Mouse (Mus musculus): Measurements from ENCODE around the gene Nr4a1. TPM values are rescaled to one million over a fixed set of nuclear protein-coding genes. Genes with fewer than 3 reads are reported as not detected.
A peak's percentile ranks its signal among the peaks of the same experiment; 100 is the strongest.

Gene Nr4a1
- polyA plus RNA-seq, 1 experiment from 2014 or later = 7.1 TPM

DNA sequence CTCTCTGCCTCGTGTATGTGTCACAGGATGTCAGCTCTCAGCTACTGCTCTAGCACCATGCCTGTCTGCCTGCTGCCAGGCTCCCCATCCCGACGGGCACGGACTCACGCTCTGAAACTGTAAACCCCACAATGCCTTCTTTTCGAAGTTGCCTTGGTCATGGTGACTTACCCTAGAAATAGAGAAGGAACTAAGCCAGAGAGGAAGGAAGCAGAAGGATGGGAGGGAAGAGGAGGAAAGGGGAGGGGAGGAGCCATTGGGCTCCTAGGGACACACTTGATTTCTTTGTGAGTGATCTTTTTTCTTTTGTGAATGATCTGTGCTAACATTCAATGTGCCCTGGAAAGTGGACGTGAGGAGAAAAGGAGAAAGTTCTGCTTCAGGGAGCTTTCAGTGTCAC, 43.9 kb downstream of the Nr4a1 start:
- WGBS (ENCODE audit: missing documents) = 6% methylated on average over 7 of the region's 7 CpGs
- no peaks in the 10 kb centered on the region for H3K36me3 ChIP-seq (ENCODE audit: inconsistent target)
- H3K4me3 ChIP-seq (ENCODE audit: inconsistent target) = no peak overlapping the region
- peak overlapping the region; percentile 81 for H3K27ac ChIP-seq
- H3K79me2 ChIP-seq (ENCODE audit: inconsistent target) = no peaks in the 10 kb centered on the region

DNA sequence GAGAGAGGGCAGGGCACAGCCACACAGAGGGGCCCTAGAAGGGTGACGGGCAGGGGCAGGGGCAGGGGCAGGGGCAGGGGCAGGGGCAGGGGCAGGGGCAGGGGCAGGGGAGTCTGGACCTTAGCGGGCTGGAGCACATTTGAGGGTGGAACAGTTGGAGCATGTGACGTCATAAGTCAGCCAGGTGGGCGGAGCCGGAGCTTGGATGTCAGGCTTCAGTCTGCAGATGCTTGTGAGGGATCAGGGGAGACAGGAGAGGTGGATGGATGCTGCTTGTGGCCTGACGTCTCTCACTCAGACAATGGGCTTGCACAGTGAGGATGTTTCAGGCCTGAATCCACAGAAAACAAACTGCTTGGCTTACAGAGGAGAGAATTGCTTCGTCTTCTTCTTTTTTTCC, 44.5 kb downstream of the Nr4a1 start:
- no peaks in the 10 kb centered on the region for H3K36me3 ChIP-seq (ENCODE audit: inconsistent target)
- H3K79me2 ChIP-seq (ENCODE audit: inconsistent target) = no peaks in the 10 kb centered on the region
- no peak overlapping the region for H3K4me3 ChIP-seq (ENCODE audit: inconsistent target)
- 28% methylated on average over 7 of the region's 7 CpGs for WGBS (ENCODE audit: missing documents)
- H3K27ac ChIP-seq = peak overlapping the region; percentile 81

DNA sequence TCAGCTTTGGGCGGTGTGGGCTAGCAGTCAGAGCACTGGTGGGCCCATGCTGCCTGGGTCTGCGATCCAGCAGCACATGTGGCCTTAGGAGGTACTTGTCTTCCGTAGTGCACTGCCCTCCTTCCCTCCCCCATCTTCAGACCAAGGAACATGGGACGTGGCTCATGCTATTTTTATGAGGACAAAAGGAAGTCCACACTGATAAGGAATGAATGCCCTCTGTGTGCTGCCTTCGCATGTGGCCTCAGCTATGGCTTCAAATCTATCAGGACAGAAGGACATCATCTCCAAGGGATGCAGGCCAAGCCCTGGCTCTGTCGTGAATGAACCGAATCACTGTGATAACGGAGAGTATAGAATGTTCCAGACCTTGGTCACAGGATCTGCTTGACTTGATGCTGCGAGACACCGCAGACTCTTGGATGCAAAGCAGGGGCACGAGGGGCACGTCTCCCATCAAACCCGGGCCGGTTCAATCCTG, 45.5 kb downstream of the Nr4a1 start:
- Histone ChIP-seq H3K36me3 (ENCODE audit: inconsistent target) (no peaks in the 10 kb centered on the region), H3K27ac (no peak overlapping the region), H3K4me3 (ENCODE audit: inconsistent target) (no peak overlapping the region), H3K79me2 (ENCODE audit: inconsistent target) (no peaks in the 10 kb centered on the region)
- 92% methylated on average over 12 of the region's 14 CpGs for WGBS (ENCODE audit: missing documents)

DNA sequence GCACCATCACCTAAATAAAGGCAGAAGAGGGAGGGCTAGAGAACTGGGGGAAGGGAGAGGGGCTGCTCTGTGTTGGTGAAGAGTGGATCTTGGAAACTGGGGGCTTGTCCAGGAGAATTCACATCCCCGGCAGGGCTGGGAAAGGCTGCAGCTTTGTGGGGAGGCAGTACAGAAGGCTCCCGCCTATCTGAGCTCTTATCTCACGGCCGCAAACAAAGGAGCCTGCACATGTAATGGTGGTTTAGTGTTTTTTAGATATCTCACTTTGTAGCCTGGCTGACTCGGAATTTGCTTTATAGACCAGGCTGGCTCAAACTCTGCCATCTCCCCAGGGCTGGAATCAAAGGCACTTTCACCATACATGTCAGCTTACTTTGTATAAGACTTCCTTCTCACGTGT, 46.1 kb downstream of the Nr4a1 start:
- Histone ChIP-seq H3K27ac (no peak overlapping the region), H3K36me3 (ENCODE audit: inconsistent target) (no peaks in the 10 kb centered on the region), H3K79me2 (ENCODE audit: inconsistent target) (no peaks in the 10 kb centered on the region), H3K4me3 (ENCODE audit: inconsistent target) (no peak overlapping the region)
- WGBS (ENCODE audit: missing documents) = 89% methylated on average over 6 of the region's 6 CpGs

DNA sequence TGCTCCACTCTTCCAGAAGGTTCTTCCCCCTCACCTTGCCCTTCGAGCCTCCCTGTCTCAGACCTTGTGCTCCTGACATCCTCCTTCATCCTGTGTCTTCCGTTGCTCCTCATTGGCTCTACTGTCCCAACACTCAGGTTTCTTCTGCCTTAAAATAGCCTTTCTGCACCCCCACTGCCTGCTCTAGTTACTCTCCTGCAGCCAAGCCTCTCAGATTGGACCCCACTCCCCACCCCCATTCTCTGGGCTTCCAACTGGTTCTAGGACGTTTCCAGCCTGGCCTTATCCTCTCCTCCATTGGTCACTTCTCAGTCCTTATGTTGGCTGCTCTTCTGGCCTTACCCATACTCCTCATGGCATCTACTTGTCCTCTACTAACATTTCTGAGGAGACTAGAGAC, 48.1 kb downstream of the Nr4a1 start:
- WGBS (ENCODE audit: missing documents) = 100% methylated on average over 3 of the region's 3 CpGs
- no peak overlapping the region for H3K4me3 ChIP-seq (ENCODE audit: inconsistent target)
- H3K27ac ChIP-seq = no peak overlapping the region
- H3K79me2 ChIP-seq (ENCODE audit: inconsistent target) = no peaks in the 10 kb centered on the region
- no peaks in the 10 kb centered on the region for H3K36me3 ChIP-seq (ENCODE audit: inconsistent target)

DNA sequence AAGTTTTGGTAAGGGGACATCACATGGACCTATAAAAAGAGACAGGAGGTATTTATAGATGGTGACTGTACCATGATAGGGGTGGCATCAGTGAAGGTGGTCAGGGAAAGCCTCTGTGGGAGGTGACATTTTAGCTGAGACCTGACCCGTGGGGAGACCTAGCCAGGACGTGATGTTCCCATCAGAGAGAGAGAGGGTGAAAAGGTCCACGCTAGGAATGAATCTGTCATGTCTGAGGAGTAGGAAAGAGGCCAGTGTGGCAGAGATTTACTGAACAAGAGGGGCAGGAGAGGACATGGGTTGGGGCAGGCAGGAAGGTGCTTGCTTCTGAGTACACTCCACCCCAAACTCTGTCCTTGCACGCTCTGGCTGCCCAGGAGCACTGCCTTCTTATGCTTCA, 49.8 kb downstream of the Nr4a1 start:
- Histone ChIP-seq H3K4me3 (ENCODE audit: inconsistent target) (no peak overlapping the region), H3K27ac (no peak overlapping the region)
- 95% methylated on average over 4 of the region's 4 CpGs for WGBS (ENCODE audit: missing documents)

DNA sequence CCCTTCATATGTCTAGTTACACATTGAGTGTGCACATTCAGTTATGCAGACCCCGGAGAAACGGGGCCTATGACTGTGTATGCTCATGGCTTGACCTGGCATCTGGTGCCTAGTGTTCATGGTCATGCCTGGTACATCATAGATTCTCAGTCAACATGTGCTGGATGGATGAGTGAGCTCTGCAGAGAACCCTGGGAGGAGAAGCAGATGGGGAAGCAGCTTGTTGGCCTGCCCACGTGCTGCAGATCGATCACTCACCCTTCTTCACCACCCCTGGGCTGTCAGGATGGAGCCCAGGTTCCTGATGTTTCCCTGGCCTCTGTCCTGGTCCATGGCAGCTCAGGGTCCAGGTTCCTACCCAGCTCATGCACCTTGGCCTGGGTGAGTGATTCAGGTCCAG, 52.4 kb downstream of the Nr4a1 start:
- no peak overlapping the region for H3K4me3 ChIP-seq (ENCODE audit: inconsistent target)
- WGBS (ENCODE audit: missing documents) = 84% methylated on average over 4 of the region's 4 CpGs
- no peak overlapping the region for H3K27ac ChIP-seq
- H3K36me3 ChIP-seq (ENCODE audit: inconsistent target) = no peaks in the 10 kb centered on the region
- H3K79me2 ChIP-seq (ENCODE audit: inconsistent target) = no peaks in the 10 kb centered on the region

More for the DNA sequence above, 49.8 kb downstream of the Nr4a1 start:
- Histone ChIP-seq H3K36me3 (ENCODE audit: inconsistent target) (no peaks in the 10 kb centered on the region), H3K79me2 (ENCODE audit: inconsistent target) (no peaks in the 10 kb centered on the region)

DNA sequence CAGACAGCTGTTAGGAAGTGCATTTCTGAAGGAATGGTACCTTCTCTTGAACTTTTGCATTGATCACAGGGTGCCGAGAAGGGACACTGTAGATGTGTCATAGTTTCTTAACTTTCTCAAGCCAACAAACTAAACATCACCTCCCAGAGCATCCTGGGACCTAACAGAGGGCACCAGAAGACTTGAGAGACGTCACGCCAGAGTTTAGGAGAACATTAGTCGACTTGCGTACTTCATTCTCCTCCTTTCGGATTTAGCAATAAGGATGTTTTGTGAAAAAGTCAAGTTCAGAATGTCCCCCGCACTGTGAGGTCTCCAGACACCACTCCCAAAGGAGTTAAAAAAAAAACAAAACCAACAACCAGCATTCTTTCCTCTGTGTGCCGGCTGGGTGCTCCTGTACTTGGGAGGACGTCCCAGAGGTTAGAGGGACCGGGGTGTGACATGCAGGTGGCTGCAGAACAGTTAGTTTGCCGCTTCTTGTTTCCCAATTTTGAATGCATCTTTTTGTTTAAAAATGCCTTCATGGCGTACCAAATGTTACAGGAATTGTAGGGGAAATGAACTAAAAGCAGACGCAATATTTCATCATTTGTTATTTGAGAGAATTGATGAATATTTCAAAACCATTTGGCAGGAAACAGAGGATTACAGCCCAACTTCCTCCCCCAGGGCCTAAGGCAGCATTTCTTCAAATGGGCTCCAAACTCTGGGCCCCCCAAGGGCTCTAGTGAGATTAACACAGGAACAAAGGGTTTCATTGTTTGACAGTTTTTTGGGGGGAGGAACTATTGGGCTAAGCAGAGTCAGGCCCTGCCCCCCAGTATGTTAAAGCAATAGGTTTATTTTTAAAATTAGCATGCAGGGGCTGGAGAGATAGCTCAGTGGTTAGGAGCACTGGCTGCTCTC, 54.6 kb downstream of the Nr4a1 start:
- 47% methylated on average over 13 of the region's 13 CpGs for WGBS (ENCODE audit: missing documents)
- no peak overlapping the region for H3K4me3 ChIP-seq (ENCODE audit: inconsistent target)
- H3K27ac ChIP-seq = peak overlapping the region; percentile 36

DNA sequence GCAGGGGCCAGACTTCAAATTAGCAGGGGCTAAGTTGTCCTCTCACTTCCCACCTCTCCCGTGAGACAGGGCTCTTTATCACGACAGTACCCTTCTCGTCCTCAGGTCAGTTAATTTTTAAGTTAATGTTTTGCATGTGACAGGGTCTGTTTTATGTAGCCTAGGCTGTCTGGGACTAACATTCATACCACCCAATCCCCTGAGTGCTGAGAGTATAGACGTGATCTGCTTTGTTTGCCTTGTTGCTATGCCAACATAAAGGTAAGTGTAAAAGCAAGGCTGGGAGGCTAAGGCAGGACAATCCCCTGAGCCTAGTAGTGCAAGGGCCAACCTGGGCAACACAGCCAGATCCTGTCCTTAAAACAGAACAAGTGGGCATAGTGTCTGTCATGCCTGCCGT, 55.4 kb downstream of the Nr4a1 start:
- WGBS (ENCODE audit: missing documents) = 75% methylated on average over 5 of the region's 5 CpGs
- H3K27ac ChIP-seq = peak overlapping the region; percentile 36
- no peaks in the 10 kb centered on the region for H3K79me2 ChIP-seq (ENCODE audit: inconsistent target)
- H3K36me3 ChIP-seq (ENCODE audit: inconsistent target) = no peaks in the 10 kb centered on the region
- H3K4me3 ChIP-seq (ENCODE audit: inconsistent target) = no peak overlapping the region

More for the DNA sequence above, 54.6 kb downstream of the Nr4a1 start:
- Histone ChIP-seq H3K79me2 (ENCODE audit: inconsistent target) (no peaks in the 10 kb centered on the region), H3K36me3 (ENCODE audit: inconsistent target) (no peaks in the 10 kb centered on the region)

DNA sequence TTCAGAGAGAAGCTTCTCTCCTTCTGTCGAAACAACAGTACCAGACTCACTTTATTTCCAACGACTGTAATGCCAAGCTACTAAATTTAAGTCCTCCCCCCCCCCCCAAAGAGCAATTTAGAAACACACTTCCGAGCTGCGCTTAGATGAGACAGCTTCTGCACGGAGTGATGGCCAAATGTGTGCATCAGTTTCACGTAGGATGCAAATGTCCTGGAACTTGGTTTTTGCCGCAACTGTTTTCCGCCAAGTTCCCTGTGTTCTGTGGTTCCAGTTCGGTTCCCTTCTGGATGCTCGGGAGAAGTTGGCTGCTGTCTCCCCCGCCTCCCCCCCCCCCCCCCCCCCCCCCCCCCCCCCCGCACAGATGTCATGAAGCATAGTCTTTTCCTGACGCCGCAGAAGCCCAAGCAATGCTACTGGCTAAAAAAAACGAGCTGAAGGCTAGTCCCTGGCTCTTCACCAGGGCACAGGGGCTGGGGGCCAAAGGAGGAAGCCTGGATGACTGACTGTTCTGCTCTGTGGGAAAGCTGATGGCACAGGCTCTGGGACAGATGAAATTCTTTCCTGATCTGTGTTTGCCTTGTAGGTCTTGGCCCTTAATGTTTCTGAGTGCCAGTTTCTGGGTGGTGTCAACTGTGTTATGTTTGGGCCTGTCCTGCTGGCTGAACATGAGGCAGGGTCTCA, 57.2 kb downstream of the Nr4a1 start:
- no peak overlapping the region for H3K4me3 ChIP-seq (ENCODE audit: inconsistent target)
- no peaks in the 10 kb centered on the region for H3K36me3 ChIP-seq (ENCODE audit: inconsistent target)
- 43% methylated on average over 9 of the region's 15 CpGs for WGBS (ENCODE audit: missing documents)
- peaks cover 3% of the 10 kb centered on the region; the same call in 1 of the 2 replicates for H3K79me2 ChIP-seq (ENCODE audit: inconsistent target)
- no peak overlapping the region for H3K27ac ChIP-seq

DNA sequence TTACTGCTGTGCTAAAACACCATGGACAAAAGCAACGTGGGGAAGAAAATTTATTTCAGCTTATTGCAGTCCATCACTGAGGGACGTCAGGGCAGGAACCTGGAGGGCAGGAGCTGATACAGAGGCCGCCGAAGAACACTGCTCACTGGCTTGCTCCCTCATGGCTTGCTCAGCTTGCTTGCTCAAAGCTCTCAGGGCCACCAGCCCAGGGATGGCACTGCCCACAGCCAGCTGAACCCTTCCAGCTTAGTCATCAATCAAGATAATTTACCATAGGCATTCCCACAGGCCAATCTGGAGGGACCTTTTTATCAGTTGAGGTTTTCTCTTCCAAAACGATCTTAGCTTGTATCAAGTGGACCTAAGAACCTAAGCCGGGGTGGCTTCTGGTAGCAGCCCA, 57.9 kb downstream of the Nr4a1 start:
- no peak overlapping the region for H3K4me3 ChIP-seq (ENCODE audit: inconsistent target)

DNA sequence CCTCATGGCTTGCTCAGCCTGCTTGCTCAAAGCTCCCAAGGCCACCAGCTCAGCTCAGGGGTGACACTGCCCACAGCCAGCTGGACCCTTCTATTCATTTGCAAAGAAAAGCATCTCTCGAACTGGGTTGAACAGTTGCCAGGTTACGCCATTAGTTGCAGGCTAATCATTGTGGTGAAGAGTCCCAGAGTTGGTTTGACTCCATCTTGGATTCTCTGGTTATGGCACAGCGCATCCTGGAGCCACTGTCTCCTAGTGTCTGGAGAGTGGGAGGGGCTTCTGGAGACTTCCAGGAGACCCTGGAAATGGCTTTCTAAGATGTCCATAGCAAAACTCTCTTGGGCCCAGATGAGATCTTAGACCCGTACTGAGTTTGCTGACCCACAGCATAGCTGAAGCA, 61.3 kb downstream of the Nr4a1 start:
- 87% methylated on average over 4 of the region's 4 CpGs for WGBS (ENCODE audit: missing documents)
- no peaks in the 10 kb centered on the region for H3K36me3 ChIP-seq (ENCODE audit: inconsistent target)
- H3K27ac ChIP-seq = no peak overlapping the region
- H3K4me3 ChIP-seq (ENCODE audit: inconsistent target) = no peak overlapping the region
- peaks cover 8% of the 10 kb centered on the region; the same call in 1 of the 2 replicates for H3K79me2 ChIP-seq (ENCODE audit: inconsistent target)

More for the DNA sequence above, 57.9 kb downstream of the Nr4a1 start:
- Histone ChIP-seq H3K79me2 (ENCODE audit: inconsistent target) (peaks cover 8% of the 10 kb centered on the region; the same call in 1 of the 2 replicates), H3K36me3 (ENCODE audit: inconsistent target) (no peaks in the 10 kb centered on the region), H3K27ac (no peak overlapping the region)
- WGBS (ENCODE audit: missing documents) = 90% methylated on average over 6 of the region's 6 CpGs

DNA sequence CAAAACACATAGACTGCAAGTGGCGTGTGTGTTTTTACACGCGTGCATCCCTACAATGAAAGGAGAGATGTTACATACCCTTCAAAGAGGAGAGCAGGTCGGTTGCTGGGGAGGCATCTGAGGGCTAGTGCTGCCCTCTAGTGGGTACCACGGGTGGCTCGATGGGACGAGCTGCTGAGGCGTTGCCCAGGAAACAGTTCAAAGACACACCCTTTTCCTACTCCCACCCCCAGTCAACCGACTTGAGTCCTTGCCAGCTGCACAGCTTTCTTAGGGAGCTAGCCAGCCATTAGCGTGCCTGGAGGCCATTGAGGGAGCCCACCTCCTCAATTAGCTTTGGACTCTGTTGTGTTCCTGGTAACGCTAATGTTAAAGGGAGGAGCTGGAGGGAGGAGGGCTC, 61.8 kb downstream of the Nr4a1 start:
- 1% methylated on average over 10 of the region's 11 CpGs for WGBS (ENCODE audit: missing documents)
- Histone ChIP-seq H3K27ac (peak overlapping the region; percentile 82), H3K4me3 (ENCODE audit: inconsistent target) (peak overlapping the region; percentile 55), H3K79me2 (ENCODE audit: inconsistent target) (peaks cover 8% of the 10 kb centered on the region; the same call in 1 of the 2 replicates), H3K36me3 (ENCODE audit: inconsistent target) (no peaks in the 10 kb centered on the region)

DNA sequence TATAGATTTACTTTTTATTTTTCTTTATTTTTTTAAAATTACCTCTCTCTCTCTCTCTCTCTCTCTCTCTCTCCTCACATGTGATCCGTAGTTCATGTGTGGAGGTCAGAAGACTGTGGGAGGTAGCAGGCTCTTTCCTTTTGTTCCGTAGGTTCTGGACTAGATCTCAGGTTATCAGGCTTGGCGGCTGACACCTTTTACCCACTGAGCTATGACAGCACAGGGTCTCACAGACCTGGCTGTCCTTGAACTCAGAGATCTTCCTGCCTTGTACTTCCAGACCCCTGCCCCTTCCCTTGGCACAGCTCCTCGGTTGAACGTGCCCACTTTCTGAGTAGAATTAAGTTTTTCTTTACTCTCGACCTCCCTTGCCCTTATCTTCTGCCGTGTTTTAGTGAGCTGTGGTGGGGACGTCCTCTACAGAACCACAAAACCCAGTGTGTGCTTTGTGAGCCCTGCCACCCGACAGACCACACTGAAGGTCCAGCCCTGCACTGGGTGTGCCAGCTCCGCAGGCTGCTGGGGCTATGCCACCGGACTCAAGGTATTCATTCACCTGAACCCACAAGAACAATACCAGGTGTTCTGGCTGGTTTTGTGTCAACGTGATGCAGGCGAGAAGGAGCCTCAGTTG, 62.3 kb downstream of the Nr4a1 start:
- H3K4me3 ChIP-seq (ENCODE audit: inconsistent target) = peak overlapping the region; percentile 55
- peaks cover 8% of the 10 kb centered on the region; the same call in 1 of the 2 replicates for H3K79me2 ChIP-seq (ENCODE audit: inconsistent target)
- no peaks in the 10 kb centered on the region for H3K36me3 ChIP-seq (ENCODE audit: inconsistent target)
- peak overlapping the region; percentile 82 for H3K27ac ChIP-seq
- WGBS (ENCODE audit: missing documents) = 5% methylated on average over 13 of the region's 13 CpGs
